Mouse (Mus musculus): ENCODE data around the gene Gpr34. TPM values are rescaled to one million over a fixed set of nuclear protein-coding genes. Genes with fewer than 3 reads are reported as not detected.
A peak's percentile ranks its signal among the peaks of the same experiment; 100 is the strongest.

Gpr34 gene
- 2.3 and 3.0 TPM in 2 replicates for polyA plus RNA-seq (2015; fragmentation: Nextera tagmentation; extraction: Ambion mirVana)

DNA sequence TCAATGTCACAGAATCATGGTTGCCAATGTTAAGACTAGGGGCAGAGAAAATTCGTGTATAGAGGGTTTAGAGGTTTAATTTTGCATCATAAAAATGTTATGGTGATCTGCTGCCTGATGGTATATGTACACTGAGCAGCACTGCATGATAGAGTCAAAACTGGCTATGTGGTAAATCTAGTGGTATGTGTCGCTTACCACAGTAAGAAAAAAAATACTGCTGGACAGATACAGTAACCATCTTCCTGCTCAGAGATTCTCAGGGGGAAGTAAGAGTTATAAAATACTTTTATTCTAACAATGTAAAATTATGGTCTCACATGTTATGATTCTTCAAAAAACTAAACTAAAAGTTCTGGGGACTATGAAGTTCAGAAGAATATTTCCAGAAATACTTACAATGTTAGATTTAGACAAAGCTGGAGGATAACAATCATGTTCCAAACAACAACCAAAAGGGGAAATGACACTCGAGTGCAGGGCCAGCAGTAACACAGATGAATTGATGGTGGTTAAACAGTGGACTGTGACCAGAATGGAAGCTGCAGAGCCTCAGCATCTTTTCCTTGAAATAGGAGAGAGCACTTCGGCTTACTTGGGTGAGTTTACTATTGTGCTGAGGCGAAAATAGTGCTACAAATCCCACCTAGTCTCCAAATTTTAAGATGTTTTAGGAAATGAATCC is at the start of gene Gpr34:
TSS of gene Gpr34 (plus strand) at position 491 of the 685 bp plus-strand sequence.
- no peak for DNase-seq (ENCODE audit: low spot score)

GRCm38 (mm10) chrX:13599373-13599772 is 32.5 kb upstream of the Gpr34 start:
- DNase-seq (ENCODE audit: low spot score) = no peak

GRCm38 (mm10) chrX:13599966-13600365 is 31.9 kb upstream of the Gpr34 start:
- no peak for DNase-seq (ENCODE audit: low spot score)

DNA sequence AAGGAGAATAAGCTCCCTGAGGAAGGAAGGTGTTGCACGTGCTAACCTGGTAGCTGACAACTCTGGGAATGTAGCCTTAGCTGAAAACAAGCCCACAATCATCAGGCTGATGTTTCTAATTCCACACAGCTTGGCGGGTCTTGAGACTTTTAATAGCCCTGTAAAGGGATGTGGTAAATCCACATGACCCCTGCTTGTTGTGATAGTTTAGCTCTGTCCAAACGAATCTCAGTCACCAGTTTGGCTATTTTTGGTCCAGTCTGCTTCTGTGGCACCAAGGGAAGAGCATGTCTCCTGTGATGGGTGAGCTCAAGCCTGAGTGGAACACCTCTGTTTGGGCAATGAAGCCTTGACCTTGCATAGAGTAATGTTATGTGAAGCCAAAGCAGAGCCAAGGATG is 25.1 kb upstream of the Gpr34 start:
- no peak for DNase-seq (ENCODE audit: low spot score)

- no peak for DNase-seq (ENCODE audit: low spot score)
Observed at GRCm38 (mm10) chrX:13607752-13608151, 24.1 kb upstream of the Gpr34 start.

GRCm38 (mm10) chrX:13611114-13611513 is 20.8 kb upstream of the Gpr34 start:
- DNase-seq (ENCODE audit: low spot score) = no peak

DNA sequence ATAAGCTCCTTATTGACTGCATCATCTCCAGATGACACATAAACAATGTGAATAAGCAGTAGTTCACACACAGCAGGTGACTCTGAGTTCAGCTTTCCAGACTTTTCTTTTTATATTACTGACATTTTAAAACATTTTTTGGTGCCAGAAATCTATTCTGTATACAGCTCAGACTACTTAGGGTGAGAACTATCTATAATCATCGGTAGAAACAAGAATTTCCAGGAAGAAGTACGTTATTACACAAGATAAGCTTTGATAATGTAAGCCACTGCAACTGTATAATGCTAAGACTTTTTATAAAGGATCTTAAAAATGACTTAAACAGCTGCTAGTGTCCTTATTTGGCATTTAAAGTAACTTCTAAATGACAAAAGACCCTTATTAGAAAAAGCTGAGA is 19.8 kb upstream of the Gpr34 start:
- no peak for DNase-seq (ENCODE audit: low spot score)

GRCm38 (mm10) chrX:13616726-13617125 is 15.2 kb upstream of the Gpr34 start:
- no peak for DNase-seq (ENCODE audit: low spot score)

DNA sequence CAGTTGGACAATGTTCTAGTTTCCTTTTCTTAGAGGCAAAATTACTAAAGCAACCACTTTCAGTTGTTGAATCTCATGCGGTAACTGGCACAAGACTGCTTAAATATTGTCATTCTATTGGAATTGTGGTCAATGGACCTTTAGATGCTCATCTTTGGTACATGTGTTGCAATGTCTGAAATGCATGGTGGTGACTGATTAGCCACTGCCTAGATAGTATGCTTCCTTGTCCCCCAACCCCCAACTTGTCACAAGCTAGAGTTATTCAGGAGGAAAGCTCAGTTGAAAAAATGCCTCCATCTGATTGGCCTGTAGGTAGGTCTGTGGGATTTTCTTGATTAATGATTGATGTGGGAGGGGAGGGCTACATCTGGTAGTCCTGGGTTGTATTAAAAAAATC is 14.6 kb upstream of the Gpr34 start:
- no peak for DNase-seq (ENCODE audit: low spot score)

DNA sequence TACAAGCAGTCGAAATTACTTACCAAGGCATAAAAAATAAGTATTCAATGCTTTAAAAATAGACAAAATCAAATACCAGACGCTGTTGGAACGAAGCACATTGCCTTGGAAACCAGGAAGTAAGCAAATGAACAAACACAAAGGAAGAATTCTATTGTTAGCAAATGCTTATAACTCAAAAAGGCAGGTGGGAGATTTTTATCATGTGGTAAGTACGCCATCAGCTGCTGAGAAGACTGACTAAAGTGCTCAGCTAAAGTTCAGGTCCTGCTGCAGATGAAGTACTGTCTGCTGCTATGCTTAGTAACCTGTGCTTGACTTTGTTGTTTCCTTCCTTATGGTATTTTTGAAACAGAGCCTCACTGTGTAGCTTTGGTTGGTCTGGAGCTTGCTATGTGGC is 13.4 kb upstream of the Gpr34 start:
- DNase-seq (ENCODE audit: low spot score) = no peak

- DNase-seq (ENCODE audit: low spot score) = no peak
Observed at GRCm38 (mm10) chrX:13621473-13621872, 10.4 kb upstream of the Gpr34 start.

DNA sequence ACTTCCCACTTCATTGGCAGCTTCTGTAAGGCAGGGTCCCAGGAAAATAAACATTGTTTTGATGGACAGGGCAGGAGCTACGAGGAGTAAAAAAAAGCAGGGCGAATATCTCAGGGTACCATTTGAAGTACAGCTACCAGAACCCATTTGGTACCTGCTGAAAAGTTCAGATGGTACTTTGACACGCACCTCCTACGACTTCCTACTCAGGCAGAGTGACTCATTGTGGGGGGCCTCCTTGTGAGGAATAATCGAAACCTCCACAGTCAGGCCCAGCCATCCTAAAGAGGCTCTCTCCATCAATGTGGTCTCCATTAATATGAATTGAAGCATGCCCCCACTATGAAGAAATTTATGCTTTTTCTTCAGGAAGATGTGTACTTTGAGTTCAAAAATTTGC is 9.2 kb upstream of the Gpr34 start:
- DNase-seq (ENCODE audit: low spot score) = no peak

- DNase-seq (ENCODE audit: low spot score) = no peak
Observed at GRCm38 (mm10) chrX:13636398-13636797, 4.5 kb downstream of the Gpr34 start.

GRCm38 (mm10) chrX:13638894-13639293 is 7.0 kb downstream of the Gpr34 start:
- DNase-seq (ENCODE audit: low spot score) = no peak

GRCm38 (mm10) chrX:13651889-13652288 is 20.0 kb downstream of the Gpr34 start:
- DNase-seq (ENCODE audit: low spot score) = no peak

- DNase-seq (ENCODE audit: low spot score) = no peak
Observed at GRCm38 (mm10) chrX:13652291-13652690, 20.4 kb downstream of the Gpr34 start.

GRCm38 (mm10) chrX:13655005-13655421 is 23.1 kb downstream of the Gpr34 start:
- DNase-seq (ENCODE audit: low spot score) = peak; percentile 15

GRCm38 (mm10) chrX:13655906-13656305 is 24.0 kb downstream of the Gpr34 start:
- DNase-seq (ENCODE audit: low spot score) = no peak

GRCm38 (mm10) chrX:13656721-13657120 is 24.8 kb downstream of the Gpr34 start:
- DNase-seq (ENCODE audit: low spot score) = peak; percentile 62

GRCm38 (mm10) chrX:13658616-13659140 is 26.8 kb downstream of the Gpr34 start:
- DNase-seq (ENCODE audit: low spot score) = no peak

GRCm38 (mm10) chrX:13659201-13659890 is 27.5 kb downstream of the Gpr34 start:
- no peak for DNase-seq (ENCODE audit: low spot score)

- no peak for DNase-seq (ENCODE audit: low spot score)
Observed at GRCm38 (mm10) chrX:13661063-13661462, 29.2 kb downstream of the Gpr34 start, which contains the start of gene Gpr82. Gene Gpr82, plus strand, starts transcription at chrX:13661363.

DNA sequence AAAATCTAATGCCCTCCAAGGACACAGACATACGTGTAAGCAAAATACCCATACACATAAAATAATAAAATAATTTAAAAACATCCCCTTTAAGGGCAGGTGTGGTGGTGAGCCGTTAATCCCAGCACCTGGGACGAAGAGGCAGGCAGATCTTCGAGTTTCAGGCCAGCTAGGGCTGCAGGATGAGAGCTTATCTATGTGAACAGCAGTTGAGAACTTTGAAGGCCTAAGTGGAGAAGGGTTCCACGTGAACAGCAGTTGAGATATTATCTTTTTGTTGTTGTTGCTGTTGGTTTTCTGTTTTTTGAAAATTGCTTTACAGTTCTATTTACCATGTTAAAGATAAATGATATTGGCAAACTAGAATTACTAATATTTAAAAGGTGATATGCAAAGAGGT is 37.0 kb downstream of the Gpr34 start:
- no peak for DNase-seq (ENCODE audit: low spot score)

All from thymus, postnatal 0 days (tissue).